Mouse (Mus musculus): ENCODE results near the gene Ptpn1.

Ptpn1 gene

DNA sequence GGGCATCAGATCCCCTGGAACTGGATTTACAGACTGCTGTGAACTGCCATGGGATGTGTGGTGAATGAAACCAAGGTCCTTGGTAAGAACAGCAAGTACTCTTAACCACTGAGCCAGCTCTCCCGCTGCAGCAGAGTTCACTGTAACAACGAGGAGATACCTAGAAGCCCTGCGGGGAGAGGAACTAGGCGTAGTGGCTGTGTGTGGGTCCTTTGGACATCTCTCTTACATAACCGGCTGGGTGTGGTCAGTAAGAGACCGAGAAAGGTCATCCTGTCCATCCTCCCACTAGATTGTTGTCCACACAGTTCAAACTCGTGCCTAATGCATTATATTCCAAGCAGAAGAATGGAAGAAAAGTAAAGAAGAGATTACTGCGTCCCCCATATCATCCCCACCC is 10.0 kb upstream of the Ptpn1 start:
- DNase-seq (ENCODE audit: low spot score in 2 of 2), result no peak

DNA sequence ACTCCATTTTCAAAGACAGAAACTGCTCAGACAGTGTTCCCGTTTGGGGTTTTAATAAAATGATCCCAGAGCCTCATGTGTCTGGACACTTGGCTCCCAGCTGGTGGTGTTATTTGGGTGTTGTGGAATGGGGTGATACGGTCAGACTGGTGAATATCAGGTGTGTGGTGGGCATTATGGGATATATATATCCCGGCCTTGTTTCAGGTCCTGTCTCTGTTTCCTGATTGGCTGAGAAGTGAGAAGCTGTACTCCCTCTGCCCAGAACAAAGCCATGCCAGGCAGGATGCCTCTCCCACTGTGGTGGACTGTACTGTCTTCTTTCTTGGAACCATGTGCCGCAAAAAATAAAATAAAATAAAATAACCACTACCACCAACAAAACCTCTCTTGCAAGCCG is 7.8 kb upstream of the Ptpn1 start:
- DNase-seq (ENCODE audit: low spot score in 2 of 2), result no peak

DNA sequence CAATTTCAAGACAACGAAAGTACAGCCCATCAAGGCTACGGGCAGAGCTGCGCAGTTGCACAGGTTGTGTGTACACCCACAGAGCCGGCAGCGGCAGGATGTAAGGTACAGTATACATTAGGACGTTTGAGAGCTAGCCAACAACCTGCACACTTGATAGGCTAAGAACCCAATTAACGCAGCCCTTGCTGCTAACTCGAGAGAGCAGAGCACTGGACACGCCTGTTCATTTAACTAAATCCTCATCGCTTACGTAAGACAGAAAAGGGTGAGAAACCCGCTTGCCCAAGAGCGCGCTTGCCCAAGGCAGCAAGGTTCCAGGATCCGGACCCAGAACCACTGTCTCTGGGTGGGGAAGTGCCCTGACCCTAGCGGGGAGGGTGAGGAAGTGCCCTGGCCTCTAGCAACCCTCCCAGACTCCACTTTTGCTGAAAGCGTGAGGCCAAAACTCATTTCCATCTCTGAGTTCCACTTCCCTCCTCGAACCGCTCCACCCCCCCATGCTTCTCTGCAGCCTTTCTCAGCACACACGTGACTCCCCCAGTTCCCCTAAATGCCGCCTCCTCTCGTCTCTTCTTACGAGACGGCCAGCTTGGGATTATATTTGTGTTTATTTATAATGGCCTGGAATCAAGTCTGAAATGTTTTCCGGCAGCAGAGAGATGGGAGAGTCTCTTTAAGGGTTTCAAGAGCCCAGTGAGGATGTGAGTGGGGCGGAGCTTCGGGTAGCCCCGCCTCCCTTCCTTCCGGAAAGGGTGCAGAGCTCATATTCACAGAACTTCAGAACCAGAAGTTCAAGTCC is 6.9 kb upstream of the Ptpn1 start:
- DNase-seq (ENCODE audit: low spot score in 2 of 2), result peak; percentile 80 to 85

DNA sequence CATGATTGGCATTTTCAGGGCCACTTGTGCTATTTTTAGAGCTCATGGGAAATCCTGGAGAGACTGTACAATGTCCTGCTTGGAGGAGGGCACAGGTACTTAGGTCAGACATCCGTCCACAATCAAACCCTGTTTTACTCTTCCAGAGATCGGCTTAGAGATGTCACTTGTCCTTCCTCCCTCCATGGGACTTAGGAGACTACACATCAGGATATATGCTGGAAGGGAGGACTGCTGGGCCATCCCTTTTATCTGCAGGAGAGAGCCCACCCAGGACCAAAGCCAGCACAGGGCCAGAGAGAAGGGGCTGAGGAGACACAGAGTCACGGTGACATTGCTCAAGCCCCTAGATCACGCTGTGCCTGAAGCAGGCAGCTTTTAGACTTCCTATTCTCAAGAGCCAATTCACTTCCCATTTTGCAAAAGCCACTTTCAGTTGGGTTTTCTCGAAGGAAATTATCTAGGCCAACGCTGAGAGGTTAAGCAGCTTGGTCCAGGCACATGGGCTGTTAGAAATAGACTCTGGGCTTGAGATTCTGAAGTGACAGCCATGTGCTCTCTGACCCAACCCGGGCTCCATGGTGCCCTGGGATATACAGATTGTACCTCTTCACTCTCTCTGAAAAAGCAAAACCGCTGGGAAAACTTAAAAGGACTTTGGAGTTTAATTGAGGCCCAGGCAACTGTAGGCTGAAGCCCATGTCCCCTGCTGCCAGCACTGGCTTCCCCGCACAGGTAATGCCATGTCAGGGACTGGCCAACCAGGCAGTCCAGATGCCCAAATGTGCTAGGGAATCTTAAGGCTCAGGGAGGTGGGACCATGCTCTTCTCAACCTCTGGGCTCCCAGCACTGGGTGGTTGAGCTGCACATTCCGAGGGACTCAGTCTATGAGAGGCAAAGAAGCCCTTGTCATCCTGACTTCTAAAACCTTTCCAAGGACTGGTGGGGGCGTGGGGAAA is 5.7 kb upstream of the Ptpn1 start:
- no peak for DNase-seq (ENCODE audit: low spot score in 2 of 2)

DNA sequence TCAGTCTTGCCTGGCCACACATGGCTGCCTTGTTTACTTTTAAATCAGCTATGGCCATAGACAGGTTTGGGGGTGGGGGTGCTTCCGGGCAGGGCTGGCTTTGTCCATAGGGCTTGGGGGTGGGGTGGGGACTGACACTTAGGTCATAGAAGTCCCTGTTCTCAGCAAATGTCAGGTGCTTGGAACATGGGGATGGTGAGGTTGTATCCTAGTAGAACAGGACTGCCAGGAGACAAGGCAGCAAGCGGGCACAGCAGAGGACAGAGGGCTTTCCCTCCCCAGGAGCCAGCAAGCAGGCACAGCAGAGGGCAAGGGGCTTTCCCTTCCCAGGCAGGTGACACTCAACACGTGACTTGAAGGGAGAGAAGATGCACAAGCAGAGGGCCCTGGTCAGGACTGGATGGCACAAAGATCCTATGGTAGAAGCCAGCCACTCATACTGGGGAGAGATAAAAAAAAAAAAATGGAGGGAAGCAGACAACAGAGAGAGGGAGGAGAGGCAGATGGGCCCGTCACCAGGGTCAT is 3.8 kb upstream of the Ptpn1 start:
- DNase-seq (ENCODE audit: low spot score in 2 of 2), result no peak

DNA sequence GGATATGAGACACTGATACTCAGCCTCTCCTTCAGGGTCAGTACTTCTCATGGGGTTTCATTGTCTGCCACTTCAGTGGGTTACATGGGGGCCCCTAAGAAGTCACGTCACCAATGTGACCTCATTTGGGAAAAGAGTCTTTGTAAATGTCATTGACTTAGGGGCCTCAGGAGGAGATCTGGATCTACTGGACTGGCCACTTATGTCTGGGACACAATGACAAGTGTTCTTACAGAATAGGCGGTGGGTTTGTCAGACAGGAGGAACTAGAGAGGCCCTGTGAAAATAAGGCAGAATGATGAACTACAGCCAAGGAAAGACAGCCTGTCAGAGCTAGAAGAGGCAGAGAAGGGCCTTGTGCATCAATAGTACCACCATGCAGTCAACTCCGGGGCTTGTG is 2.9 kb upstream of the Ptpn1 start:
- DNase-seq (ENCODE audit: low spot score in 2 of 2), result no peak

DNA sequence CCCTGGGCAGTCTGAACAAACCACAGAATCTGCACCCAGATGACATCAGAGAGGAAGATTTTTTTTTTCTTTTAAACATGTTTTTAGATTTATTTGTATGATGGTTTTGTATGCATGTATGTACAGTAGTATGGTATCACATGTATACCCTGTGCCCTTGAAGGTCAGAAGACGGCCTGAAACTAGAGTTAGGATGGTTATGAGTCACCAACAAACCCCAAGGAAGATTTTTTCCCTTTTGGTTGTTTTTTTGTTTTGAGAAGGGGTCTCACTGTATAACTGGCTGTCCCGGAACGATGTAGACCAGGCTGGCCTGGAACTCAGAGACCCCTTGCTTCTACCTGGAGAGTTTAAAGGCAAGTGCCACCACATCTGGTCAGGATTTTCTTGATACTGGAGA is 882 bp upstream of the Ptpn1 start:
- no peak for DNase-seq (ENCODE audit: low spot score in 2 of 2)

DNA sequence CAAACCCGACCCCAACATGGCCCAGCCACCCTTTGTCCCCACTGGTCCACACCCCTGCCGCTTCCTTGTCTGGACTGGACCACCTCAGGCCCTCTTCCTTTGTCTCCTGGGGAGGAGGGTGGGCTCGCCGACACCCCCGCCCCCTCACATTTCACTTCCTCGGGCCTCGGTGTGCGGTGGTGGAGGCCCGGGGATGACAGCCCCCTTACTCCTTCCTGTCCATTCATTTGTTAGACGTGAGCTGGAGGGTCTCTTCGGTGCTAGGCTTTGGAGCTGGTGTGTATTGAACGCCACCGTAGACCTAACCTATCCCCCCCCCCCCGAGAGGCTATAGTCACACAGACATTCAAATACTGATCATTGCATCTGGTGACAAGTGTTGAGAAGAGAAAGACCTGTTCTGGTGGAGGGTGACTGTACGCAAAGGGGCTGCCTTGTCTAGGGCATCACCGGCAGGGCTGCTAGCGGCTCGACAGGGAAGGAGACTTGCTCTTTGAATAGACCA is 922 bp downstream of the Ptpn1 start:
- no peak for DNase-seq (ENCODE audit: low spot score in 2 of 2)

DNA sequence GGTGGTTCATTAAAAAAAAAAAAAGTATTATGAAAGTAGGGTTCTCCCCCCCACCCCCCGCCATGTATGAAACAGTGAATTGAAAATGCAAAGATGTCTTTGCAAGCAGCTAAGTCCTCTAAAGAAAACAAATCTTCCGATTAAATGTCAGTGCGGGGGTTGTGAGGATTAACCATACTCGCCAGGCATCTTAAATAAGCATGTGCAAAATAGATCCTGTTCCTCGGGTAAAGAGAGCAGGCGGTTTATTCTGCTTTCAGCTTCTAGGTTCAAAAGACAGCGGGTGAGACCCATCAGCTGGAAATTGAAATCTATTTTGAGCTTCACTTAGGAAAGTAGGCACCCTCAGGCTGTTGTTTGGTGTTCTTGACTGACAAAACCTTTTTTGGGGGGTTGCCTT is 1.5 kb downstream of the Ptpn1 start:
- no peak for DNase-seq (ENCODE audit: low spot score in 2 of 2)

DNA sequence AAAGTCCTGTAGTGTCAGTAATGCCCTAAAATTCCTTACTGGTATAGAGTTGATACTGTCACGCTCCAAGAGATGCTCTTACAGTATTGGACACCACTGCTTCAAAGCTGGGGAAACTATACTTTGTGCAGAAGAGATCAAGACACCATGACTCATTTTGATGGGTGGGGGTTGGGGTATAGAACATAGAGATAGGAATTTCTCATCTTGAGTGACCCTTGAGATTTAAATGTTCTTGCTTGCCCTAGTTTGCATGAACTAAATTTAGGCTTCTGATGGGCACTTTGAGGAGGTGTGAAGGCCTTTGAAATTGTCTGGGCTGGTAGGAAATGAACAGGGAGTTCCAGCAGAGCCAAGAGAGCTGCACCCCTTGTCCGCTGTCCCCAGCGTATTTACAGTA is 4.1 kb downstream of the Ptpn1 start:
- DNase-seq (ENCODE audit: low spot score in 2 of 2), result no peak

DNA sequence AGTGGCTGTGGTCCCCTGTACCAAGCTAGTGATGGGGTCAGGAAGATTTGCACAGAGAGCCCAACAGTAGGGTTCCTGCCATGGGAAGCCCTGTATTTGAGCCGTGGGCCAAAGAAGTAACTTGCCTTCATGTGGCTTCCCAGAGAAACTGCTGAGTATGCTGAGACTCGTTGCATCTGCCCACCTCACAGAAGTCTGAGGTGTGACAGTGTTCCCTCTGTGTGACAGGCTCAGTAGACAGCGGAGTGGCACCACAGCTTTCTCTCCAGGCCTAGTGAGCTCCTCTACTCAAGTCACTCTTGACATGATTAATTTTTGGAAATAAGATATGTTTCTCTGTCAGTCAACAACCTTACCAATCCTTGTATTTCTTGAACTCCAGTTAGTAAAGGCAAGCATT is 6.9 kb downstream of the Ptpn1 start:
- DNase-seq (ENCODE audit: low spot score in 2 of 2), result no peak

DNA sequence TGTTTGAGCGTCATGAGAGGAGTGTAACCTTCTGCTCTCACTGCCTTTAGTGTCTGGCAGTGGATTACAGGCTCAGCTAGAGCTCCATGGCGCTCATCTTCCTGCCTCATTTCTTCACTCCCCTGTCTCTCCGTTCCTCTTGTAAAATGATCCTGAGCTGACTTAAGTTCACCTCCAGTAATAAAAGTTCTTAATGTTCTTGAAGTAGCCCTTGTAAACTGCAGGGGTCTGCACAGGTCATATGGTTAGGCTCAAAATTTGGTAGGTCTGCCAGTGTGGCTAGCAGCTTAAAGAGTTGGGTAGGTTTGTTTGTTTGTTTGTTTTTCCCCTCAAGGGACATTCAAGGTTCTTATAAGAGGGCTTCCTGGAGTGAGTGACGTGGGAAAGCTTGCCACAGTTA is 7.3 kb downstream of the Ptpn1 start:
- no peak for DNase-seq (ENCODE audit: low spot score in 2 of 2)

DNA sequence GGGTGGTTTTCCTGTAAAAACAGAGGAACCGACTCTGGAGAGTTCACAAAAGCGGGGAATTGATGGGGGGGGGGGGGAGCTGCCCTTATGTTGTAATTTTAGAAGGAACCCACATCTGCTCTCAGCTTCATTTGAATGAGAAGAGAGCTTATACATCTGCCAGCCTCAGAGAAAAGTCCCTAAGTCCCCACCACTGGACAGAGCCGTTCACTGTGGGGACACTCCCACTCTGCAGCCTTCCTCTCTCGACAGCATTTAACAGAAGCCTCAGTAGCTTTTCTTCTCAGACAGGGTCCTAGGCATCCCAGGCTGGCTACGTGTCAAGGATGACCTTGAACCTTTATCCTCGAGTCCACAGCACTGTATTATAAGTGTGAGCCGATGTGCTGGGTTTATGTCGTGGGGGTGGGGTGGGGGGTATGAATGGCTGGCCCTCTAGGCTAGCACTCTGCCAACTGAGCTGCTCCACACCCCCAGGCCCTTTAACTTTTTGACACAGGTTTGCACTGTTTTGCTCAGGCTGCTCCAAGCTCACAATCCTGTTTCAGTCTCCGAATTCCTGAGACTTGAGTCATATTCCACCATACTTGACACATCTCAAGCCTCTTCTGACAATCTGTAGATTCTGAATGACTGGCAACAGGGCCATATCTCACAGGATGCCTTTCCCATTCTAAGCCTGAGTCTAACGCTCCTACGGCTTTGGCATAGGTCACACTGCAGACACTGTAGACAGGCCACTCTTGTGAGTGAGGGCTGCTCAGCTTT is 8.0 kb downstream of the Ptpn1 start:
- no peak for DNase-seq (ENCODE audit: low spot score in 2 of 2)

DNA sequence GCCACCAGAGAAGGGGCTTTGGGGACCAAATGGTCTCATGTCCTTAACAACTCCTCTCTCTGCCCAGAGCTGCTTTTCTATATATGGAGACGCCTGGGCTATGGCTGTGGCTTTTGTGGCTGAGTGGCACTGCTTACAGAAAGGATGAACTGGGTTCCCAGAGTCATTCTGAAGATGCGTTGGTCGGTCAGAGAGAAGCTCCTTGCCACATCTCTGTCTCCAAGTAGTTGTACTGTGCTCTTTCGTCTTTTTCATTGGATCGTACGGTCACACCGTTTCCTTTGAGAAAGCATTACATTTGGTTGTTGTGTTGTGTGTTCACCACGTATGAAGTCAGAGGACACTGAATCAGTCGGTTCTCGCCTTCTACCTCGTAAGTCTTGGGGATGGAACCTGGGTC is 8.8 kb downstream of the Ptpn1 start:
- no peak for DNase-seq (ENCODE audit: low spot score in 2 of 2)

DNA sequence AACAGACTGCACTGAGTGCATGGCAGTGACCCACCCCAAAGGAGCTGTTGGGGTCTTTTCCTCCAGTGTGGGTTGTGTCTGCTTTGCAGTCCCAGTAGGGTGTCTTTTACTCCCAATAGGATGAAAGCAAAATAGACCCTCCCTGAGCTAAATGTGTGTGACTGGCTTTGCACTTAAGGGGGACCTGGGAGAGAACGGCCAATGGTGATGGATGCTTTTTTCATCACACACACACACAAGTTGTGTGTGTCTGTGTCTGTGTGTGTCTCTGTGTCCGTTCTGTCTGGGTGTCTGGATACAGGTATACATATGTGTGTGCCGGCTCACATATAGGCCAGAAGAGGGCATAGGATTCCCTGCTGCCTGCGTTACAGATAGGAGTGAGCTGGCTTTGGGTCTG is 9.5 kb downstream of the Ptpn1 start:
- no peak for DNase-seq (ENCODE audit: low spot score in 2 of 2)

DNA sequence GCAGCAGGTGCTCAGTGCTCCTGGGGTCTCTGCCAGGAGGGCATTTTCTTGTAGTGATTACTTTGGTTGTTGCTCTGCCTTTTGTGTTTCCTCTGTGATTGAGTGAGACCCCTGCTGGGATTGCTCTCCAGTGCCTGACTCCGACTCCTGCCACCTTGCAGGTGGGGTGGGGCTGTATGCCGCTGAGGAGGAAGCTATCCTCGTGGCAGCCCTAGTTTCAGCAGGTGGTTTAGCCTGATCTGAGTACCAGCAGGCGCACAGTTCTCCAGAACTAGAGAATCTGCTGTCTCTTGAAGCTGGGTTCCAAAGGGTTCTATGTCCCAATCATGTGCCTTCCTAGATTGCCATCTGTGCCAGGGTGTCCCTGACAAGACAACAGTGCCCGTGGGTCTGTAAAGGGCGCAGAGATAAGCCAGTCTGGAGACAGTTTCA is 9.9 kb downstream of the Ptpn1 start:
- no peak for DNase-seq (ENCODE audit: low spot score in 2 of 2)

DNA sequence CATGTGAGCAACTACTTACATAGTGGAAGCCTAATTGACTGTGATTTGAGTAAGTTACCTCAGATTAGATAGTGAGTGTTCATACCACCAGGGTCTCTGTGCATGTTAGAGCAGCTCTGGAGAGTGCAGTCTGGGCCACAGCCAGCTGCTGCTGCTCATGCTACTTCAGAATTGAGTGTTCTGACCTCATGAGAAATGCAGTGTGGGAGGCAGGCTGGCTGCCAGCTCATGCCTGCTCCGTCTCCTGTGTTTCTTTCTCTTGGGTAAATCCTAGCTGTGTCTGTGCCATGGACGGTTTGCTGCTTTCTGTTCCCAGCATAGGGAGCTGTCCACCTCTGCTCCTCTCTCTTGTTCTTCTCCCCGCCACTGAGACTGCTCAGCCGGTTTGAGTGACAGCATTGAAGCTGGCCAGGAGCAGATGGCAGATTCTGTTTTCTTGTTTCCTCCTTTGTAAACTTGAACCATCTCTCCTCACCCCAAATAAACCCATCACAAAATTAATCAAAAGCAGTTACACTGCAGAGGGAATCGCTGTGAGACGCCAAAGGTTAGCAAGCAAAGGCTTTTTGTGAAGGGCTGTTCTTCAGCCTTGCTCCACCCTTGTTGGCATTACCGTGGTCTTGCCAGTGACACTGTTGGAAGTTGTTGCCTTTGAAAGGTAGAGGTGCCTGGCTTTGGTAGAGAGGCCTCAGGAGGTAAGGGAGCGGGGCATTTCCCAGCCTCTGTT is 10.5 kb downstream of the Ptpn1 start:
- peak; percentile 78 to 85 for DNase-seq (ENCODE audit: low spot score in 2 of 2)

DNA sequence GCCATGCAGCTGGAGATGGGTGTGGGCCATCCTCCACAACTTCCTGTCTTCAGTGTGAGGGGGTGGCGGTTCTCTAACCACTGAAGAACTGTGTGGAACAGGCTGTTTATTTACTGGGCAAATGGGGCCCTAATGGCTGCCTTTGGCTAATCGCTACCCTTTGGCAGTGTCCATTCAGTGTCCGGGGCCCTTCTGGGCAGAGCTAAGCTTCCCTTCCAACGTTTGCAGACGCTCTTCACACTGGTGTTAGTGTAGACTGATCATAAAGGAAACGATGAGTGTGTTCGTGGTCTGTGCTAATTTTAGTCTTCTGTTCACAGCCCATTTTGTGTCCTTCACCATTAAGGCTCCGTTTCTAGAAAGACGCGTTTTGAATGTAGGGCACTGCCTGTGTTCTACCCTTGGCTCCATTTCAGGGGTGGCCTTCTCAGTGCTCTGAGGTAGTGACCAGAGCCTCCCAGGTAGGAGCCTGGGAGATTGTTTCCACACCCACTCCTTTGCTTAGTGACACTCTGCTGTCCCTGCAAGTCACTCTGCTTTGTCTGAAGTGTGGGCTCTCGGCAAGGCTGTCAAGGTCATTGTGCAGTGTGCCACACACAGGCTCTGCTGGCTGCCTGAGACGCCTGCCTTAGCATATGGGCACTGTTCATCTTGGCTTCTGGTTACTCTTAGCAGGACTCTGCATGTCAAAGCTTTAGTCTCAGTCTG is 11.2 kb downstream of the Ptpn1 start:
- DNase-seq (ENCODE audit: low spot score in 2 of 2), result peak in 1 of 2 experiments; percentile 62

DNA sequence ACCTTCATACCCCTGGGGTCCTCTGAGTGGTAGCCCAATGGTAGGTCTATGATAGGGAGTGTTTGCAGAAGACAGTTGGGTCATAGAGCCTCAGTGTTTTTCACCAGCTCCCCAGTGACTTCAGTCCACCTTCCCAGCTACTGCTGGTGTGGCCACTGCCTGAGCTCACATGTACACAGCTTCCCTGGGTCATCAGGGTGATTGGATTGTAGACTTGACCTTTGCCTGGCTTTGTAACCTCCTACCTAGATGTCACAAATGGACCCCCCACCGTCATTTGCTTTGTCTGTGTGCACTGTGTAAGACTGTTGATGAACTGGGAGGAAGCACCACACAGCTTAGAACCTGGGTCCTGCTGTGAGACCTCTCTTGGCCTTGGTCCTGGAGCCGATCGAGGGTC is 12.3 kb downstream of the Ptpn1 start:
- no peak for DNase-seq (ENCODE audit: low spot score in 2 of 2)

DNA sequence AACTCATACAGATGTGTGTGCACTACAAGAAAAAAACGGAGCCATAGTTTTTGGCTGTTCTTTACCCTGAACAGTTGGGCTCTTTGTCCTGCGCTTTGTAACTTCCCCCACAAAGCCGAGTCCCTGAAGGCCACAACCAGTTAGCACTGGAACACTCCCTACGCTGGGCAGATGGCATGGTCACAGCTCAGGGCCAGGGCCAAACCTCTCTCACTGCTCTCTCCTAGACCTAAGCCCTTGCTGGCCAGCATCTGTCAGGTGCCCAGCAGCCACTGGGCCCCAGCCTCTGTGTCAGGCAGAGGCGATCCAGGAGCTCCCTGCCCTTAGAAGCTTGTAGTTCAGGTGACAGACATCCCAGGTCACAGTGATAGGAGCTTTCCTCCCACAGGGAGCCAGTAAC is 13.6 kb downstream of the Ptpn1 start:
- DNase-seq (ENCODE audit: low spot score in 2 of 2), result no peak
